Mouse (Mus musculus): Measurements from ENCODE around the gene Sec16a.

Gene Sec16a

DNA sequence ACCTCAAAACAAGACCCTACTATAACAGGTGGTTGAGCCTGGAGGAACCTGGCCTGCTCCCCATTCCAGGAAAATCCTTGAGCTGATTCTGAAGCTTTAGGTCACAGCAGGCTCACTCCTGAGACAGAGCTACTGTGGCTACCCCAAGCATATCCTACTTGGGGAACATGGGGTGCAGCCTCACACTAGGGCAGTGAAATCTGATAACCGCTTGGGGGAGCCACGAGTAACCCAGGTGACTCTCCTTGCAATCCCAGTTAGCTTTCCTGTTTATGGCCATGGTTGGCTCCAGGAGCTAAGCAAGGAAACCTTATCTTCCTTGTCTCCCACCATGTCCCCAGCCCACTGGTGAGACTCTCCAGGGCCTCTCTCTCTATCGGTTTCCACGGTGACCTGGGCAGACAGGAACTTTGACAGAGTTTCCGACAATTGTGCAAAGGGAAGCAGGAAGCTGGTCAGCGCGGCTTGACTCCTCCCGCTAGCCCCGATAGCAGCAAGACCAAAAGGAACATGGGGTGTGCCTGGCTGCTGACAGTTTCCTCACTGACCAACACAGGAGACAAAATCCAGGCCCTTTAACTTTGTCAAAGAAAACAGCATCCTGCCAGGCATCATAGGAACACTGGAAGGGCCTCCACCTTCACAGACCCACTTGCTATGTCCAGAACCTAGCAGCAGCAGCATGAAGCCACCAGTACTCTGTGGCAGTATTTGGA lies 29.9 kb upstream of the Sec16a start:
- no peak for DNase-seq (ENCODE audit: low read depth, low spot score)

DNA sequence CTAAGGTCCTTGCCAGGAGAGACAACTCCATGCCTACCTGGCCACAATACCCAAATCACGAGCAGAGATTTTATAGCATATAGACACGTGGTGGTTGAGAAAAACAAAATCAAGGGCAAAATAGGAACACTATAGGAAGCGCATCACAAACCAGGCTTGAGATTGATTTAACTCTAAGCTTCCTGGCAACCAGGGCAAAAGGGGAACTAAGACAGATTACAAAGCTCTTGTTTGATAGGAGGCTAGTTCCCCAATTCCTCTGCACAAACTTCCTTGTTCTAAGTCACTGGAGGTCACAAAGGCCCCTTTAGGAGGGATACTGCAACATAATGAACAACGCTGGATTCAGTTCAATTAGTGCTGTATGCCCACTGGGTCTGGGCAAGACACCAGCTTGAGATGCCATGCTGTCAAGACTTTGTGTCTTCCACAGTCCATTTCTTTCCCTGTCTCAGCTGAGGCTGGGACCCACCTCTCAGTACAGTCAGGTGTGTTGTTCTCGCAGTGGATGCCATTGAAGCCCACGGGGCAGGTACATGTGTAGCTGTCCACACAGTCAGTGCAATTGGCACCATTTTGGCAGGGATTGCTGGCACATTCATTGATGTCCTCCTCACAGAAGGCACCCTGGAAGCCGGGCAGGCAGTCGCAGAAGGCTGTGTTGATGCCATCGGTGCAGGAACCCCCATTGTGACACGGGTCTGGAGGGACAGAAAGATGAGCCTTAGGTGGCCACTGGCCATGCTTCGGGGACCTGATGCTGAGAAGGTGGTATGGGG lies 27.5 kb upstream of the Sec16a start:
- DNase-seq (ENCODE audit: low read depth, low spot score): no peak

- DNase-seq (ENCODE audit: low read depth, low spot score): no peak
Measured at GRCm38 (mm10) chr2:26471652-26472285, 26.8 kb upstream of the Sec16a start.

DNA sequence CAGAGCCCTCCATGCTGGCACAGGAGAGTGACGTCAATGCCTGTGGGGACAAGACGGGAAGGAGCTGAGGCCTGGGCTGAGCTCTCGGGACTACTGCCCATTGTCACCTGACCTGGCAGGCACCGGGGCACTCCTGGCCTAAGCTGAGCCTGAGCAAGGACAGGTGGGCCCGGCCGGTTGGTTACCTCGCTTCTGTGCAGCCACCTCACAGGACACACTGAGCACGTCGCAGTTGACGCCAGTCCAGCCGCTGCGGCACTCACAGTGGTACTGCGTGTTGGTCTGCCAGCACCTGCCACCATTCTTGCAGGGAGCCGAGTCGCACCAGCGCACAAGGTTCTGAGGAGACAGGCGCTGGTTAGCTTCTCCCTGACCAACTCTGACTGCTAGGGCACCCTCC lies 26.0 kb upstream of the Sec16a start:
- DNase-seq (ENCODE audit: low read depth, low spot score): no peak

DNA sequence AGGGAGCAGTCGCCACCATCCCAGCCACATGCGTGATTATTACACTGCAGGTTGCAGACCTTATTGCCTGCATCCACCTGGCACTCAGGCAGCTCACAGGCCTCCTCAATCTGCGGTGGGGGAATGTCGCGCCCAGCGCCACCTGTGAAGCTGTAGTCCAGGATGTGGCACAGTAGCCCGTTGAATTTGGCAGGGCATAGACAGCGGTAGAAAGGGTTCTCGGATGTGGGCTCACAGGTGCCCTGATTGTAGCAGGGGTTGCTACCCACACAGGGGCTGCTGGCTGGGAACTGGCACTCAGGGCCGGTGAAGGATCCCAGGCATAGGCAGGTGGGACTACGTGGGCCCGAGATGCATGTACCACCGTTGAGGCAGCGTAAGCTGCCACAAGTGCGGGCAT lies 23.4 kb upstream of the Sec16a start:
- no peak for DNase-seq (ENCODE audit: low read depth, low spot score)

GRCm38 (mm10) chr2:26463412-26463811 lies 18.4 kb upstream of the Sec16a start:
- no peak for DNase-seq (ENCODE audit: low read depth, low spot score)

DNA sequence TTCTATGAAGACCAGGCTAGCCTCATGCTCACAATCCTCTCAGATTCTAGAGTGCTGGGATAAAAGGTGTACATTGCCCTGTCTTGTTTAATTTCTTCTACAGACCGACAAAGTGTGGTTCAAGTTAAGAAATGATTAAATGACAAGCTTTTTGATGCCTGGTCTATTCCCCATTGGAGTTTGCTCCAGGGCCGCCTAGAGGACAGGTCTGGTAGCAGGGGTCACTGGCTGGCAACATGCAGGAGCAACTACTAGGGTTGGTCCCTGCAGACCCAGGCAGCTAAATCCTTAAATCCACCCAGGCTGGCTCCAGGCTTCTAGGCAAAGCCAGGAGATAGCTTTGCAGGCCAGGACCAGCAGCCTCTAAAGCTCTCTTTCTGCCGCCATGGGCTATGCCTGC lies 18.0 kb upstream of the Sec16a start:
- DNase-seq (ENCODE audit: low read depth, low spot score): no peak

GRCm38 (mm10) chr2:26461667-26462066 lies 16.7 kb upstream of the Sec16a start:
- no peak for DNase-seq (ENCODE audit: low read depth, low spot score)

- no peak for DNase-seq (ENCODE audit: low read depth, low spot score)
Measured at GRCm38 (mm10) chr2:26460837-26461236, 15.8 kb upstream of the Sec16a start.

- no peak for DNase-seq (ENCODE audit: low read depth, low spot score)
Measured at GRCm38 (mm10) chr2:26460097-26460646, 15.2 kb upstream of the Sec16a start.

DNA sequence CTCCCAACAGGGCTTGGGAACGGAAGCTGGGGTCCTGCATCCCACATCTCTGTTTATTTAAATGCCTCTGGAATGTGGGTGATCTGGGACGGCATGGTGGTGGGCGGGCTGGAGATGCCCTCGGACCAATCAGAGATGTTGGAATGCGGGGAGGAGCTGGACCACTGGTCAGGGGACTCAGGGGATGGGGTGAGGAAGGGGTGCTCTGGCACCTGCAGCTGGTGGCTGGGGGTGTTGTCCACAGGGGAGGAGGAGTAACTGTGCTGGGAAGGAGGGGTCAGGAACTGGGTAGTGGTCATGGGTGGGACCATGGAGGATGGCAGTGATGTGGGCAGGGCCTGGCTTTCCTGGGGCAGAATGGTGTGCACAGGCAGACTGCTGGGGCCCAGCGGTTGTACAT lies 14.5 kb upstream of the Sec16a start:
- DNase-seq (ENCODE audit: low read depth, low spot score): peak; percentile 52

GRCm38 (mm10) chr2:26458402-26459124 lies 13.5 kb upstream of the Sec16a start:
- DNase-seq (ENCODE audit: low read depth, low spot score): peak; percentile 54

DNA sequence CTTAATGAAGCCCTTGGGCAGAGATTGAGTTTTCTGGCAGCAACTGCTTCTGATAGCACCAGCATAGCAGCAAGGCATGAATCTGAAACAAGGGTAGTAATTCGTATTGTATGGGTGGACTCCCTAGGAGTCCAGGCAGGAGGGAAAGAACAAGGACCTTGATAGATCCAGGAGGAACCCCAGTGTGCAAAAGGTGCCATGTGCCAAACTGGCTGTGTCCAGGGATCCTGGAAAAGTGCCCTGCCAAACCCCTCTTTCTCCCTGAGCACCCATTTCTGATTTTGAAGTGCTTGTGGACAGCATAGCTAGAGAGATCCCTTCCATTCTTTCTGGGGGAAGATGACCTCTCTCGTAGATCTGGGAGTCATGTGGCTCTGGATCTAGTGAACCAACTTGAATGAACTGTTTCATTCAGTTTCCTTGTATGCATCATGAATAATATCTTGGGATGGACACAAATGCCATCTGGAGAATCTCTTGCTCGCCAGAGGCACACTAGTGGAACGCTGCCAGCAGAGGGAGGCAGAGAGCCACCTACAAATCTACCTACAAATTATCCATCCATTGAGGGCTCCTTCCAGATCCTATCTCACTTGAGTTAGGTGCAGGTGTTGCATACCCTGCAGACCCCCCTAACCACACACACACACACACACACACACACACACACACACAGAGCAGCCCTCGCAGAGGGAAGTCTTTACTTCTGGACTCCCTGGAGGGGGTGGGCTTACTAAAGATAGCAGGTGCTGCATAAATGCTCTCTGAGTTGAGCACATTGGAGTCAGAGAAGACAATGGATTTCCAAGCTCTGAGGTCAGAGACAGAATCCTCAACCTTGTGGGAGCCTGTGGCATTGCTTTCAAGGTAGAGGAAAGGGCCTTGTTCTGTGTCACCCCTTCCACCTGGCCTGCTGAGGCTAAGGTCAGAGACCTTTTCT lies 4.4 kb upstream of the Sec16a start:
- peak; percentile 81 for DNase-seq (ENCODE audit: low read depth, low spot score)

DNA sequence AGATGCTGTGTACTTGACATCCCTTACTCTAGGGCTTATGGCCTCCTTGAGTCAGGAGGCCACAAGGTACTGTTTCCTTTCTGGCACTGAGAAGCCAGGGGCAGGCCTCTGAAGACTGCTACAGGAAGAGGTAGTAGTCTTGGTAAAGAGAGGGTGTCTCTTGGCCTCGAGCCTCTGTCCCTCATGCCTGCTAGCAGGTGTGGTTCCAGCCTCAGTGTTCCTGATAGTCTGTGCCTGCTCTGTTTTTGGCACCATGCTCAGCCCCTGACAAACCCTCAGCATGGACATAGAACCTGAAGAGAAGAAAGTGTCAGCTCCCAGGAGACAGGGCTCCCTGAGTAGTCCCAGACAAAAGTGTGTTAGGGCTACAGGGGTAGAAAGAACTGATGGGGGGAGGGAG lies 2.4 kb upstream of the Sec16a start:
- no peak for DNase-seq (ENCODE audit: low read depth, low spot score)

GRCm38 (mm10) chr2:26446671-26447070 lies 1.7 kb upstream of the Sec16a start:
- no peak for DNase-seq (ENCODE audit: low read depth, low spot score)

GRCm38 (mm10) chr2:26445666-26446445 lies 840 bp upstream of the Sec16a start:
- peak; percentile 93 for DNase-seq (ENCODE audit: low read depth, low spot score)

GRCm38 (mm10) chr2:26444368-26444767 lies 648 bp downstream of the Sec16a start:
- DNase-seq (ENCODE audit: low read depth, low spot score): no peak

DNA sequence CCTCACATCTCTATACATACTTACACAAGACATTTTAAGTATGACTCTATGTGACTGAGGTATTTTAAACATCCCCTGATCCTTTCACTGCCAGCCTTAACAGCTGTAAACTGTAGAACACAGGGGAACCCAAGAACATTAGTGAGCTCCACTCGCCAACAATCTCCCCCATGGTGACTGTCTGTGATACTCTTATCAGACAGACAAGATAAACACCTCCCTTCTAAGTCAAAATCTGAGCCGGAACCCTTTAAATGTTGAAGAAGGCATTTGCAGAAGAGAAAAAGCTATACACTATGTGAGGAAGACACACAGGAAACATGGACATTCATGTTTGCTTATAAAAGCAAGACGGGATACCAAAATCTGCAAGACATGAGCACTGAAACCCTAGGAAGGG lies 1.1 kb downstream of the Sec16a start:
- no peak for DNase-seq (ENCODE audit: low read depth, low spot score)

- DNase-seq (ENCODE audit: low read depth, low spot score): no peak
Measured at GRCm38 (mm10) chr2:26442843-26443242, 2.2 kb downstream of the Sec16a start.

DNA sequence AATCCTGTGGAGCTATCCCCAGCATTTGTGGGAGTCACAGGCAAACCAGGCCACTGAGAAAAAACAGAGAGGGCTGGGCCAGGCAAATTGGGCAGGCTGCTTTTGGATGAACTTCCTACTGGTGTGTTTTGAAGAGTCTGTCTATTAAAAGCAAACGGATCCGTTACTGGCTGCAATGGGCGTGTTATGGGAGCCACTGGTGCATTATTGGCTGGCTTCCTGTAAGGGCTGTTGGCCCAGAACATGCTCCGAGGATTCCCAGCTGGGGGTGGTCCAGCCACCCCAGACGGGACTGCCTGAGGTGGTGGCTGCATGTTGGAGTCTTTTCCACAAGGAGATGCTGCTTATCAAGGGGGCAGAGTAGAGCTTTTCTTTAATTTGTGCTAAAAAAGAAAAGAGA lies 3.3 kb downstream of the Sec16a start:
- no peak for DNase-seq (ENCODE audit: low read depth, low spot score)

All from mesoderm, embryonic 11.5 days (tissue).